Mouse (Mus musculus) cerebellum, adult 9-11 months (tissue): ENCODE measurements around the gene Anks1b.
"Not testable (repeated sequence)": the region's sequence is repeated elsewhere in the genome, so short reads cannot be mapped to it uniquely, and the experiment has no call there.

ENCODE experiments used
- DNase-seq: peaks from one replicate; pipeline ENCODE4 v3.0.0; 2022

The Anks1b gene

GRCm38 (mm10) chr10:90584052-90584451 is 710.7 kb downstream of the Anks1b start:
- DNase-seq, result no peak

- DNase-seq, result no peak
Observed at GRCm38 (mm10) chr10:90596142-90596541, 722.8 kb downstream of the Anks1b start.

- peak; percentile 65 for DNase-seq
Observed at GRCm38 (mm10) chr10:90596576-90596975, 723.3 kb downstream of the Anks1b start.

- DNase-seq, result no peak
Observed at GRCm38 (mm10) chr10:90599149-90599548, 725.8 kb downstream of the Anks1b start.

GRCm38 (mm10) chr10:90599726-90600531 is 726.6 kb downstream of the Anks1b start:
- DNase-seq, result peak; percentile 93

- no peak for DNase-seq
Observed at GRCm38 (mm10) chr10:90607586-90607985, 734.3 kb downstream of the Anks1b start.

GRCm38 (mm10) chr10:90609437-90609836 is 736.1 kb downstream of the Anks1b start:
- no peak for DNase-seq

- DNase-seq, result no peak
Observed at GRCm38 (mm10) chr10:90613051-90613450, 739.7 kb downstream of the Anks1b start.

- no peak for DNase-seq
Observed at GRCm38 (mm10) chr10:90615196-90615595, 741.9 kb downstream of the Anks1b start.

- no peak for DNase-seq
Observed at GRCm38 (mm10) chr10:90616622-90617021, 743.3 kb downstream of the Anks1b start.

GRCm38 (mm10) chr10:90617664-90618296 is 744.5 kb downstream of the Anks1b start:
- DNase-seq, result no peak

GRCm38 (mm10) chr10:90627532-90627931 is 754.2 kb downstream of the Anks1b start:
- no peak for DNase-seq

GRCm38 (mm10) chr10:90630099-90630698 is 756.9 kb downstream of the Anks1b start:
- DNase-seq, result no peak

- not testable (repeated sequence) for DNase-seq
Observed at GRCm38 (mm10) chr10:90630794-90631193, 757.5 kb downstream of the Anks1b start.

- no peak for DNase-seq
Observed at GRCm38 (mm10) chr10:90637352-90637751, 764.0 kb downstream of the Anks1b start.

- DNase-seq, result no peak
Observed at GRCm38 (mm10) chr10:90649681-90650080, 776.4 kb downstream of the Anks1b start.

- DNase-seq, result peak; percentile 69
Observed at GRCm38 (mm10) chr10:90657416-90658120, 784.3 kb downstream of the Anks1b start.

- DNase-seq, result peak; percentile 99
Observed at GRCm38 (mm10) chr10:90666746-90667145, 793.4 kb downstream of the Anks1b start.

GRCm38 (mm10) chr10:90670291-90670690 is 797.0 kb downstream of the Anks1b start:
- no peak for DNase-seq

GRCm38 (mm10) chr10:90672135-90672534 is 798.8 kb downstream of the Anks1b start:
- peak; percentile 86 for DNase-seq

GRCm38 (mm10) chr10:90674362-90674761 is 801.1 kb downstream of the Anks1b start:
- DNase-seq, result no peak

GRCm38 (mm10) chr10:90677421-90677820 is 804.1 kb downstream of the Anks1b start:
- DNase-seq, result no peak
